Mouse (Mus musculus) lung, postnatal 14 days (tissue): ENCODE results near the gene Twist2.

Source experiments
- DNase-seq: peaks from one replicate; pipeline ENCODE4 v3.0.0; 2021

Gene Twist2

DNA sequence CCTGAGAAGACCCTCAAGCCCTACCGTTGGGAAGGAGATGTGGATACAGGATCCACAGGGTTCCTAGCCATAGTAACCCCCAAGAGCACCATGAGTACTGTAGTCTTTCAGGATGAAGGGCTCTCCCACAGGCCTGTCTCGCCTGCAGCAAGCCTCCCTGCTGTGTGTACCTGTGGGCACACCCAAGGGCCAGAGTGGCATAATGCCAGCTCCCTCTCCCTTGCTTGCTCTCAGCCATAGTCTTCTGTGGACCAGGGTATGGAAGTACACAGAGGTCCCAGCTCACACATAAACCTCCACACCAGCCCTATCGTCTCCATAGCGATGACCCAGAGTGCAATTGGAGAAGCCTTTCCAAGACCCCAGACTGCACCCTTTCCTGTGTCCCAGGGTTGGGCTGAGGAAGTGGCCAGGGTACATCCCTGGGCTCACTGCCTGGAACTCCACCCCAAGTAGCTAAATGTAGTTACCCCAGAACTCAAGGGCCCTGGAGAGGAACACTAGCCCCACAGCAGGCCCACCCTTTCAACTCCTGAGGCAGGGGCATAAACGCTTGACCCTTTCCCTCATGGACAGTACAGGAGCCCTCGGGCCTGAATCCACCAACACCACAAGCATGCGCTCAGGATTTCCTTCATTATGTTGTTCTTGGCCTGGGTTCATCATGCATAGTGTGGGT lies 73.9 kb downstream of the Twist2 start:
- no peak for DNase-seq

DNA sequence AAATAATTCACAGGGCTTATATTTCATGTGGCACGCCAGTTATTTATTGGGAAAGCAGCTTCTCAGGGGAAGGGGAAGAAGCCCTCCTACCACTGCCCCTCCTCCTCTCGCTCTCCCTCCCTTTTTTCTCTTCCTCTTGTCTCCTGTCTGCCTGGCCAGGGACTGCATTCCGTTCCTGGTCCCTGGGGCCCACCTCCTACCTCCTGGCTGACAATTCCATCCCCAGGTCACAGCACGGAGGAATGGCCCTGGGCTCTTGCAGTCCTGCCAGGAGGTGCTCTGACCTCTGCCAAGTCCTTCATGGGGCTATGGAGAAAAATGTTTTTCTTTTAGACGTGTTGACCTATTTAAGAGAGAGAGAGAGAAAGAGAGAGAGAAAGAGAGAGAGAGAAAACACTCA lies 77.4 kb downstream of the Twist2 start:
- DNase-seq, result no peak

GRCm38 (mm10) chr1:91880156-91880555 lies 78.9 kb downstream of the Twist2 start:
- no peak for DNase-seq

- DNase-seq, result no peak
Observed at GRCm38 (mm10) chr1:91880899-91881298, 79.6 kb downstream of the Twist2 start.

DNA sequence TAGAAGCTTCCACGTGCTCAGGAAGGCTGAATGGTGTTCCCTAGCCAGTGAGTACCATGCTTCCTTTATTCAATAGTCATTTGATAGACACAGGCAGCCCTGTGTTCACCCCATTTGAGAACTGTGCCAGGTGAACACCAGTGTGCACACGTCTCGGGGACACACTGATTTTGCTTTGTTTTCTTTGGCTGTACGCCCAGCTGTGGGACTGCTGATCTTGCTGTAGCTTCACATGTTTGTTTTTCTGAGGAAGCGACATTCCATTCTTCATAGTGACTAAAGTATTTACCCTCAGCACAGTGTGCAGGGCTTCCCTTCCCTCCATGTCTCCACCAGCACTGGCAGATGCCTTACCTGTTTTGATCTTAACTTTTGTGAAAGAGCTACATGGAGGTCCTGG lies 81.9 kb downstream of the Twist2 start:
- no peak for DNase-seq

- no peak for DNase-seq
Observed at GRCm38 (mm10) chr1:91893598-91893997, 92.3 kb downstream of the Twist2 start.

- no peak for DNase-seq
Observed at GRCm38 (mm10) chr1:91894286-91894685, 93.0 kb downstream of the Twist2 start.

GRCm38 (mm10) chr1:91897078-91897477 lies 95.8 kb downstream of the Twist2 start:
- DNase-seq, result no peak
